Mouse (Mus musculus): ENCODE measurements at regions not wholly inside any gene's neighbourhood (a gene's known extent, or its start where the extent isn't known, plus 50 kb on each side); places are given as distances from the start of the nearest gene placed in this dataset.

DNA sequence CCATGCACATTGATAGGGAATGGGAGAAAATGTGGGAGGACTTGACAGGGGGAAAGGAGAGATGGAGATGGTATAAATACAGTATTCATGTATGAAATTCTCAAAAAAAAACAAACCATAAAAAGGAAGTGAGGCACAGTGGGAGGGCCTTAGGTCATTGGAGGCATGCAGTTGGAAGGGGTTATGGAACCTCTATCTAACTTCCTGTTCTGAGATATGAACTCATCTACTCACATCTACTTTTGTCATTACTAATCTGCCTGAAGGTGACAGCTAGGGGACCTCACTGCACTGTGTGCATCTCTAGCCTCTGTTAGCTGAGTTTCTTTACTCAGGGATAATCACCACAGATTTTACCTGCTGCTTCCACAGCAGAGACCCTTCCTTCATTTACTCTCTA, 366.3 kb upstream of the Prickle1 start:
- no peak overlapping the region for H3K27ac ChIP-seq (ENCODE audit: low read depth, low read length)
- H3K27me3 ChIP-seq (ENCODE audit: control insufficient read depth, insufficient read depth, low read length), result no peaks in the 10 kb centered on the region
- no peak overlapping the region for H3K9ac ChIP-seq (ENCODE audit: low read length)
- no peaks in the 10 kb centered on the region for H3K9me3 ChIP-seq (ENCODE audit: control insufficient read depth, low read length)
- H3K36me3 ChIP-seq (ENCODE audit: control insufficient read depth, insufficient read depth, low read length), result no peaks in the 10 kb centered on the region
- ATAC-seq (ENCODE audit: insufficient read depth, low FRiP score, low TSS enrichment), result no peak
- no peak overlapping the region for H3K4me3 ChIP-seq (ENCODE audit: low read depth, low read length)
- DNase-seq (ENCODE audit: low spot score), result no peak
- H3K4me2 ChIP-seq (ENCODE audit: low read depth), result no peak overlapping the region
- no peaks in the 10 kb centered on the region for H3K4me1 ChIP-seq (ENCODE audit: control insufficient read depth, insufficient read depth, low read length)

DNA sequence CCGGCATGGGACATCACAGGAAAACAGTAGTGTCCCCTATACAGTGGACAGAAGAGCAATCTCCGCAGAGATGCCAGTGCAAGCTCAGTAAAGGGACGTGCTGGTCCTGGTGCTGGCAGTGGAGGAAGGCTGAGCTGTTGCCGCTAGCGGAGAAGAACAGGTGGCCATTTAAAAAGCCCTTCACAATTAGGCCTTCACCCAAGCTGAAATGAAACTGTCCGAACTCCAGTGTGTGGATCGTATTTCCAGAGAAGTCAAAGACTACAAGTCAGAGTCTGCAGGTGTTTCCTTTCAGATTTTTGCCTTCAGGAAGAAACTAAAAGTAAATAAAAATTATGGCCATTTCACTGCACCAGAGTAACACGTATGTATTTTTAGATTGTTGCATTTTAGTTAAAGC, 364.2 kb upstream of the Prickle1 start:
- H3K9me3 ChIP-seq (ENCODE audit: control insufficient read depth, low read length), result no peaks in the 10 kb centered on the region
- no peak overlapping the region for H3K4me2 ChIP-seq (ENCODE audit: low read depth)
- no peak overlapping the region for H3K4me3 ChIP-seq (ENCODE audit: low read depth, low read length)
- WGBS, result 76% methylated on average over 8 of the region's 8 CpGs
- no peak for ATAC-seq (ENCODE audit: insufficient read depth, low FRiP score, low TSS enrichment)
- no peak overlapping the region for H3K9ac ChIP-seq (ENCODE audit: low read length)
- H3K27me3 ChIP-seq (ENCODE audit: control insufficient read depth, insufficient read depth, low read length), result no peaks in the 10 kb centered on the region
- no peaks in the 10 kb centered on the region for H3K4me1 ChIP-seq (ENCODE audit: control insufficient read depth, insufficient read depth, low read length)
- H3K27ac ChIP-seq (ENCODE audit: low read depth, low read length), result no peak overlapping the region
- no peak for DNase-seq (ENCODE audit: low spot score)
- no peaks in the 10 kb centered on the region for H3K36me3 ChIP-seq (ENCODE audit: control insufficient read depth, insufficient read depth, low read length)

DNA sequence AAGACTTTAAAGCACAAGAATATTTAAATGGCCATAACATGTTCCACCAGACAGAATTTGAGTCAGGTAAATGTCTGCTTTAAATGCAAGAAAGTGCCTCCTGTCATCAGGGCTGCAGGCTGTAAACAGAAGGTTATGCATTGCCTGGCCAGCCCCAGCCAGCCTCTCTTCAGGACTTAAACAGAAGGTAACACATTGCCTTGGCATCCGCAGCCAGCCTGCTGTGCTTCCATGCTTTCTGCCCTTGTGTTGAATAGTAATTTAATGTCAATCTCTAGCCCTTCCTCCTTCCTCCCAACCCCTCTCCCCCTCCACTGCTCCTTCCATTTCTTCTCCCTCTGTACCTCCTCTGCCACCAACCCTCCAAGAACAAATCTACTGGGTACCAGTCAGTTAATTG, 362.4 kb upstream of the Prickle1 start:
- no peak overlapping the region for H3K4me2 ChIP-seq (ENCODE audit: low read depth)
- H3K9me3 ChIP-seq (ENCODE audit: control insufficient read depth, low read length), result no peaks in the 10 kb centered on the region
- H3K36me3 ChIP-seq (ENCODE audit: control insufficient read depth, insufficient read depth, low read length), result no peaks in the 10 kb centered on the region
- ATAC-seq (ENCODE audit: insufficient read depth, low FRiP score, low TSS enrichment) (no peak), DNase-seq (ENCODE audit: low spot score) (no peak)
- H3K4me1 ChIP-seq (ENCODE audit: control insufficient read depth, insufficient read depth, low read length), result no peaks in the 10 kb centered on the region
- no peak overlapping the region for H3K27ac ChIP-seq (ENCODE audit: low read depth, low read length)
- H3K4me3 ChIP-seq (ENCODE audit: low read depth, low read length), result no peak overlapping the region
- 55% methylated on average over 1 of the region's 1 CpGs for whole genome bisulfite sequencing
- H3K9ac ChIP-seq (ENCODE audit: low read length), result no peak overlapping the region
- H3K27me3 ChIP-seq (ENCODE audit: control insufficient read depth, insufficient read depth, low read length), result no peaks in the 10 kb centered on the region

DNA sequence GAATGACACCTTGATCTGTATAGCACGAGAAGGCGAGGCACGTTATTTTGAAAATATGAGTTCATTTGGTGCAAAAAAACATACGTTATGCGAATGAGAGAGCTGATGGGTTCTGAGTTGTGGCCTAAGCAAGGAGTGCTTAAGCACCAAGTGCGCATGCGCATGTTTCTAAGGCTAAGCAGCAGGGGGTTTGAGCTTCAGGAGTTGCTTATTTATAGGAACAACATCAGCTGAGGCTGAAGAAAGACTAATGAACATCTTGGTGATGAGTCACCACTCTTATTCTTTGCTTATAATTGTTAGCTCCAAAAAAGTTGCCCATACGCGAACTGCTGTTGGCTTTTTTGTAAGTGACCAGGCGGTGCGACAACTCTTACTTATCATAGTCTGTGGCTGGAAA, 361.1 kb upstream of the Prickle1 start:
- no peak overlapping the region for H3K27ac ChIP-seq (ENCODE audit: low read depth, low read length)
- H3K4me3 ChIP-seq (ENCODE audit: low read depth, low read length), result no peak overlapping the region
- no peak for ATAC-seq (ENCODE audit: insufficient read depth, low FRiP score, low TSS enrichment)
- H3K4me2 ChIP-seq (ENCODE audit: low read depth), result no peak overlapping the region
- no peak overlapping the region for H3K9ac ChIP-seq (ENCODE audit: low read length)
- H3K4me1 ChIP-seq (ENCODE audit: control insufficient read depth, insufficient read depth, low read length), result no peaks in the 10 kb centered on the region
- 97% methylated on average over 11 of the region's 11 CpGs for WGBS
- no peaks in the 10 kb centered on the region for H3K9me3 ChIP-seq (ENCODE audit: control insufficient read depth, low read length)
- no peak for DNase-seq (ENCODE audit: low spot score)
- H3K36me3 ChIP-seq (ENCODE audit: control insufficient read depth, insufficient read depth, low read length), result no peaks in the 10 kb centered on the region
- H3K27me3 ChIP-seq (ENCODE audit: control insufficient read depth, insufficient read depth, low read length), result no peaks in the 10 kb centered on the region

DNA sequence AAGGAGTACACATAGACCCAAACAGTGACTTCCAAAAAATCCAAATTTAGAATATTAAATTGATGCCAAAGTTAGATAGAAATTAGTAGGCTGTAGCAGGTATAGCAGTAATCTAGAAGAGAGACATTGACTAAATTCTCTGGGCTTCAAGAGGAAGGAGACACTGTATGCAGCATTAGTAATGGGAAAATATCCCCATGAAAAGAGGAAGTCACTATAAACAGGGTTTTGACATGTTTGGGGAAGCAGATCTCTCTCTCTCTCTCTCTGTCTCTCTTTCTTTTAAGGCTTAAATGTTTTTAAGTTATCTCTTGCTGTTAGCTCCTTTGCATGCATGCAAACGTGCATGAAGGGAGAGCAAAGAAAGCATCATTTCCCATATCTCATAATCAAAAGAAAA, 357.9 kb upstream of the Prickle1 start:
- no peaks in the 10 kb centered on the region for H3K27me3 ChIP-seq (ENCODE audit: control insufficient read depth, insufficient read depth, low read length)
- H3K4me2 ChIP-seq (ENCODE audit: low read depth), result no peak overlapping the region
- no peaks in the 10 kb centered on the region for H3K4me1 ChIP-seq (ENCODE audit: control insufficient read depth, insufficient read depth, low read length)
- ATAC-seq (ENCODE audit: insufficient read depth, low FRiP score, low TSS enrichment) (no peak), DNase-seq (ENCODE audit: low spot score) (no peak)
- no peak overlapping the region for H3K27ac ChIP-seq (ENCODE audit: low read depth, low read length)
- no peaks in the 10 kb centered on the region for H3K9me3 ChIP-seq (ENCODE audit: control insufficient read depth, low read length)
- no peak overlapping the region for H3K9ac ChIP-seq (ENCODE audit: low read length)
- no peaks in the 10 kb centered on the region for H3K36me3 ChIP-seq (ENCODE audit: control insufficient read depth, insufficient read depth, low read length)
- 84% methylated on average over 1 of the region's 1 CpGs for WGBS
- H3K4me3 ChIP-seq (ENCODE audit: low read depth, low read length), result no peak overlapping the region

DNA sequence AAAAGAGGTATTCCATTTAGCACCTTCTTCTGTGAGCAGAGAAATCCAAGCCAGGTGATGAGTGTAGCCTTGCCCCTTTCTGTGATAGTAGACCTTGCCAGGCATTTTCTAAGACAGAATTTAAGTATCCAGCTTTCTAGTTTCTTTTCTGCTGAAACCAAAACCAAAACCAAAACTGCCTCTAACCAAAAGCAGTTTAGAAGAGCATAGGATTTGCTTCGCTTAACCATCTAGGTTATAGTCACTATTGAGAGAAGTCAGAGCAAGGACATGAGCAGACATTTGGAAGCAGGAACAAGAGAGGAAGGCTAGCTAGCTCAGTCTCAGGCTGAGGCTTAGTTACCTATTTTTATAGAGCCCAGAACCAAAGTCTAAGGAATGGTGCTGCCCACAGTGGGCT, 354.8 kb upstream of the Prickle1 start:
- Histone ChIP-seq H3K27me3 (ENCODE audit: control insufficient read depth, insufficient read depth, low read length) (no peaks in the 10 kb centered on the region), H3K4me2 (ENCODE audit: low read depth) (no peak overlapping the region), H3K4me3 (ENCODE audit: low read depth, low read length) (no peak overlapping the region), H3K9me3 (ENCODE audit: control insufficient read depth, low read length) (no peaks in the 10 kb centered on the region), H3K9ac (ENCODE audit: low read length) (no peak overlapping the region), H3K36me3 (ENCODE audit: control insufficient read depth, insufficient read depth, low read length) (no peaks in the 10 kb centered on the region), H3K4me1 (ENCODE audit: control insufficient read depth, insufficient read depth, low read length) (no peaks in the 10 kb centered on the region), H3K27ac (ENCODE audit: low read depth, low read length) (no peak overlapping the region)
- DNase-seq (ENCODE audit: low spot score) (no peak), ATAC-seq (ENCODE audit: insufficient read depth, low FRiP score, low TSS enrichment) (no peak)
- 92% methylated on average over 1 of the region's 1 CpGs for WGBS

DNA sequence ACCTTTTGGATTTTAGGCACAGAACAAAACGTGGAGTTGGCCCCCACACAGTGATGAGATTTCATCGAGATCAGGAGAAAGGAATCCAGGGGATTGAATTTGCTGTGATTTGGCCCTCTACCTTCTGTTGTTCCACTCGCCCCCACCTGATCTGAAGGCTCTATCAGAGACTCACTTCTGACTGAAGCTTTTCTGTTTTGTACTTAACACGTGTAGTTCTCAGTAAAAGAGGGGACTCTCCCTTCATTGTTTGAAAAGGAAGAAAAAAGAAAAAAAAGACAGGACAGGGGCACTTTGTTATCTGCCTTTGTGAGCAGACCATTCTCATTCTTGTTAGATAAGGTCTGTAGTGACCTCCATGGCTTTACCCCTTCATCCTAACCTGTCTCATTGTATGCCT, 353.2 kb upstream of the Prickle1 start:
- WGBS, result 88% methylated on average over 4 of the region's 4 CpGs
- no peaks in the 10 kb centered on the region for H3K4me1 ChIP-seq (ENCODE audit: control insufficient read depth, insufficient read depth, low read length)
- no peaks in the 10 kb centered on the region for H3K9me3 ChIP-seq (ENCODE audit: control insufficient read depth, low read length)
- no peak overlapping the region for H3K9ac ChIP-seq (ENCODE audit: low read length)
- H3K27ac ChIP-seq (ENCODE audit: low read depth, low read length), result no peak overlapping the region
- H3K4me3 ChIP-seq (ENCODE audit: low read depth, low read length), result no peak overlapping the region
- ATAC-seq (ENCODE audit: insufficient read depth, low FRiP score, low TSS enrichment), result no peak
- no peaks in the 10 kb centered on the region for H3K27me3 ChIP-seq (ENCODE audit: control insufficient read depth, insufficient read depth, low read length)
- no peaks in the 10 kb centered on the region for H3K36me3 ChIP-seq (ENCODE audit: control insufficient read depth, insufficient read depth, low read length)
- no peak for DNase-seq (ENCODE audit: low spot score)
- H3K4me2 ChIP-seq (ENCODE audit: low read depth), result no peak overlapping the region

DNA sequence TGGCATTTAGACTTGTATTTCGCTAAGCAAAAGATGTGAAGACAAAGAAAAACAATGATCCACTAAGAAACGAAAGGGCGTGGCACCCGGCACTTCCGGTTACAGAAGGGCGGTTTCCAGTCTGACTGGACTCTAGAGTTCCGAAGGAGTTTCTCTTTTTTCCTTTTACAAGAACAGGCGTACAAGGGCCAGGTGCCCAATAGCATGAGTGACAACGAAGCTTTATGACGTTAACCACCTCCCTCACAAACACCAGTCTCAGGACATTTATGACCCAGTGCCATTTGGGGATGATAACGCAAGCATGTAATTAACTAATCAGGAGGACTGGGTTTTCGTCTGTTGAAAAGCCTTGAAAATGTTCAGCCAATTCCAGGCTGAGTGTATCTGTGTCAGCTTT, 347.9 kb upstream of the Prickle1 start:
- ATAC-seq (ENCODE audit: insufficient read depth, low FRiP score, low TSS enrichment) (no peak), DNase-seq (ENCODE audit: low spot score) (no peak)
- 67% methylated on average over 12 of the region's 12 CpGs for WGBS
- no peaks in the 10 kb centered on the region for H3K27me3 ChIP-seq (ENCODE audit: control insufficient read depth, insufficient read depth, low read length)
- H3K27ac ChIP-seq (ENCODE audit: low read depth, low read length), result no peak overlapping the region
- H3K9me3 ChIP-seq (ENCODE audit: control insufficient read depth, low read length), result no peaks in the 10 kb centered on the region
- H3K9ac ChIP-seq (ENCODE audit: low read length), result no peak overlapping the region
- no peaks in the 10 kb centered on the region for H3K36me3 ChIP-seq (ENCODE audit: control insufficient read depth, insufficient read depth, low read length)
- H3K4me2 ChIP-seq (ENCODE audit: low read depth), result no peak overlapping the region
- no peaks in the 10 kb centered on the region for H3K4me1 ChIP-seq (ENCODE audit: control insufficient read depth, insufficient read depth, low read length)
- H3K4me3 ChIP-seq (ENCODE audit: low read depth, low read length), result no peak overlapping the region

DNA sequence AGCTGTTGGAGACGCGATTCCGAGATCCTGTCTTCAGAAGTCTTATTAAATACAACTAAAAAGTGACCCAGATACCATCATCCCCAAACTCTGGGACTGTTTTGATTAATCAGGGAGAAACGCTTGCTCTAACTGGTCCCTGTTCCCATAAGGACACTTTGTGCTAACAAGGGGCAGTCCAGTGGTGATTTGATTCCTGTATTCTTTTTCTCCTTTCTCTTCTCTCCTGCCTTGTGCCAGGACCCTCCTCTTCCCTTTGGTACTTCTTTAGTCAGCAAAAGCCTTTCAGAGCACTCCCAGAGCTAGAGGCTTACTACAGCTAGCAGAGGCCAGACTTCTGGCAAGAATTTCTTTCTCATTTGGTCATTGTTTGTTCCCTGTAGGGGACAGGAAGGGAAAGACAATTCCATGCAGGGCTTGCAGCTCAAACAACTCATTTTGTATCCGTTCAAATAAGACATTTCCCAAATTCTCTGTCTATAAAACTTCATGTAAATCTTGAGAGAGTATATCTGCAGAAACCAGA, 337.3 kb upstream of the Prickle1 start:
- no peak overlapping the region for H3K4me3 ChIP-seq (ENCODE audit: low read depth, low read length)
- no peak overlapping the region for H3K4me2 ChIP-seq (ENCODE audit: low read depth)
- H3K27me3 ChIP-seq (ENCODE audit: control insufficient read depth, insufficient read depth, low read length), result no peaks in the 10 kb centered on the region
- DNase-seq (ENCODE audit: low spot score) (no peak), ATAC-seq (ENCODE audit: insufficient read depth, low FRiP score, low TSS enrichment) (no peak)
- no peak overlapping the region for H3K9ac ChIP-seq (ENCODE audit: low read length)
- H3K9me3 ChIP-seq (ENCODE audit: control insufficient read depth, low read length), result no peaks in the 10 kb centered on the region
- WGBS, result 51% methylated on average over 5 of the region's 5 CpGs
- no peaks in the 10 kb centered on the region for H3K36me3 ChIP-seq (ENCODE audit: control insufficient read depth, insufficient read depth, low read length)
- no peaks in the 10 kb centered on the region for H3K4me1 ChIP-seq (ENCODE audit: control insufficient read depth, insufficient read depth, low read length)
- H3K27ac ChIP-seq (ENCODE audit: low read depth, low read length), result no peak overlapping the region
